Mouse (Mus musculus) 416B (cell line): ENCODE data around the gene Cfap58.

Source experiments
- DNase-seq: peaks from one replicate; pipeline ENCODE4 v3.0.0; 2011; ENCODE audit warnings: low read depth

The Cfap58 gene

GRCm38 (mm10) chr19:48081456-48081855 lies 144.0 kb downstream of the Cfap58 start:
- DNase-seq, result no peak
